Mouse (Mus musculus): Measurements from ENCODE around the gene 2610028H24Rik.

DNA sequence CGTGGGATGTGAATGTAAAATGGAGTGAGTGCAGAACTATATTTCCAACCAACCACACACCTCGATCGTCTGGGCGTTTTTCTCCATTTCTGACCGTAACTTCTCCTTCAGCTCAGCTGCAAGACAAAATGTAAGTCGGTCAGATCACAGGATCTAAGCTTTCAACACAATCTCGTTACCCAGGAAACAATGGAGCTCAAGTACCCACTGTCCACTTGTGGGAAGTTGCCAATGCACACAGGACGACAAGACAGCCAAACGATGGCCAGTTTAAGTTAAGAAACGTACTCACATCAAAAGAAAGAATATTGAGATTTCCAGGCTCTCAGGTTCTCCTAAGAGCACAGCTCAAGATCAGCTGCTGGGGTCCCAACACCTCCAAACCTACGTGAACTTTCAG, 15.0 kb upstream of the 2610028H24Rik start:
- no peak for TF ChIP-seq CTCF (IDR thresholded peaks at IDR 0.05; ENCODE audit: low read depth)
- no peak for TF ChIP-seq EP300 (IDR thresholded peaks at IDR 0.05; ENCODE audit: low read depth)
